Mouse (Mus musculus) intestine, embryonic 14.5 days (tissue): ENCODE measurements around the gene Gbx2. TPM values are rescaled to one million over a fixed set of nuclear protein-coding genes. Genes with fewer than 3 reads are reported as not detected.

Source experiments
- ATAC-seq: fragments of 200-750 bp; cut with Nextera tagmentation; replicated peaks from 2 replicates; pipeline ENCODE4 v1.8.0; 2017; ENCODE audit warnings: low read depth, moderate number of reproducible peaks, moderate TSS enrichment, moderate library complexity; ENCODE audit not compliant: low FRiP score, low TSS enrichment
- DNase-seq: peaks from one replicate; pipeline ENCODE4 v3.0.0-alpha.2; 2018; ENCODE audit warnings: low spot score
- H3K27ac ChIP-seq: fragments of 300-500 bp; sonication (generic); 2 replicates; pipeline ENCODE4 v1.5.1; 2014; ENCODE audit warnings: low read depth, mild to moderate bottlenecking, control low read depth
- H3K27me3 ChIP-seq: fragments of 300-500 bp; sonication (generic); replicated peaks from 2 replicates; pipeline ENCODE4 v1.6.1; 2014; ENCODE audit warnings: low read length, control low read depth; ENCODE audit not compliant: control insufficient read depth, insufficient read depth
- H3K36me3 ChIP-seq: fragments of 300-500 bp; sonication (generic); 2 replicates; pipeline ENCODE4 v1.6.1; 2014; ENCODE audit warnings: low read length, control low read depth; ENCODE audit not compliant: control insufficient read depth, insufficient read depth
- H3K4me1 ChIP-seq: fragments of 300-500 bp; sonication (generic); replicated peaks from 2 replicates; pipeline ENCODE4 v1.6.1; 2014; ENCODE audit warnings: low read length, control low read depth, mixed read lengths; ENCODE audit not compliant: control insufficient read depth, insufficient read depth
- H3K4me2 ChIP-seq: fragments of 300-500 bp; sonication (generic); 2 replicates; pipeline ENCODE4 v1.6.1; 2014; ENCODE audit warnings: low read length
- H3K4me3 ChIP-seq: fragments of 300-500 bp; sonication (generic); 2 replicates; pipeline ENCODE4 v1.5.1; 2014; ENCODE audit warnings: low read depth, low read length, control low read depth, mixed read lengths
- H3K9ac ChIP-seq: fragments of 300-500 bp; sonication (generic); 2 replicates; pipeline ENCODE4 v1.6.1; 2014; ENCODE audit warnings: mild to moderate bottlenecking, low read length
- H3K9me3 ChIP-seq: fragments of 300-500 bp; sonication (generic); 2 replicates; pipeline ENCODE4 v1.6.1; 2016; ENCODE audit warnings: low read length, control low read depth; ENCODE audit not compliant: control insufficient read depth
- WGBS: fragments of 180-500 bp; shearing (Covaris S2); extraction: QIAGEN DNeasy Blood & Tissue Kit; methylation state at CpG from one replicate; pipeline ENCODE4 v1.1.7; 2014; 5-methylcytosine and 5-hydroxymethylcytosine counted together
- polyA plus RNA-seq: library from polyadenylated mRNA; unstranded; fragments of >200 nt; fragmentation: Nextera tagmentation; extraction: Ambion mirVana; gene quantifications from 2 replicates; pipeline ENCODE4 v1.2.1, GENCODE M21; 2014

Gbx2 gene
- polyA plus RNA-seq, 1 experiment from 2014 or later, result not detected

GRCm38 (mm10) chr1:89940961-89941524 is 10.1 kb upstream of the Gbx2 start:
- no peak overlapping the region for H3K9ac ChIP-seq
- H3K27me3 ChIP-seq, result peaks cover 91% of the 10 kb centered on the region
- no peak overlapping the region for H3K4me2 ChIP-seq
- no peak overlapping the region for H3K4me3 ChIP-seq
- no peak for DNase-seq
- 19% methylated on average over 15 of the region's 15 CpGs for WGBS
- H3K36me3 ChIP-seq, result no peaks in the 10 kb centered on the region
- H3K27ac ChIP-seq, result no peak overlapping the region
- peaks cover 3% of the 10 kb centered on the region; the same call in 1 of the 2 replicates for H3K4me1 ChIP-seq
- no peak for ATAC-seq
- H3K9me3 ChIP-seq, result no peaks in the 10 kb centered on the region

GRCm38 (mm10) chr1:89939981-89940726 is 9.2 kb upstream of the Gbx2 start:
- 3% methylated on average over 34 of the region's 34 CpGs for WGBS
- H3K4me3 ChIP-seq, result 0 out of 2 replicates have a peak overlapping the region, but pooled peaks have one; percentile 10
- H3K4me2 ChIP-seq, result peak overlapping the region; percentile 40

DNA sequence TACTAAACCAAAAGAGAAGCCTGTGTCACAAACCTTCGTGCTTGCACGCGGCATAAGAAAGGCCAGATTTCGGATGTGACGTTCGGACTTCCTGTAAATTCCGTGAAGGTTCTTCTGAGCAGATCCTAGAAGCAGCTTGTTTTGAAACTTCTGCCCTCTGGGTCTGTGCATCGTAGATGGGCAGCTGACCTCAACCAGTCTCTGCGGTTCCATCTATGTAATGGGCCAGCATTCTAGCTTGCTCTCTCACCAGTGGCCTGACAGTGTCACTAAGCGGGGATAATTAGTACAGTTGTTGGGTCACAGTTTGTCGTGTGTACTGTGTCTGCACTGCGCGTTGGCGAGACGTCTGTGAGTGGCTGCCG is 8.6 kb upstream of the Gbx2 start:
- DNase-seq (no peak), ATAC-seq (no peak)
- no peak overlapping the region for H3K9ac ChIP-seq
- H3K36me3 ChIP-seq, result no peaks in the 10 kb centered on the region
- H3K4me1 ChIP-seq, result peaks cover 3% of the 10 kb centered on the region; the same call in 1 of the 2 replicates
- no peak overlapping the region for H3K4me3 ChIP-seq
- 30% methylated on average over 16 of the region's 16 CpGs for WGBS
- no peak overlapping the region for H3K4me2 ChIP-seq
- H3K27me3 ChIP-seq, result peaks cover 95% of the 10 kb centered on the region
- H3K9me3 ChIP-seq, result no peaks in the 10 kb centered on the region
- no peak overlapping the region for H3K27ac ChIP-seq

More at GRCm38 (mm10) chr1:89939981-89940726, 9.2 kb upstream of the Gbx2 start:
- Histone ChIP-seq H3K9me3 (no peaks in the 10 kb centered on the region), H3K27ac (no peak overlapping the region), H3K36me3 (no peaks in the 10 kb centered on the region), H3K9ac (no peak overlapping the region), H3K4me1 (peaks cover 3% of the 10 kb centered on the region; the same call in 1 of the 2 replicates), H3K27me3 (peaks cover 93% of the 10 kb centered on the region)
- peak; percentile 59 for ATAC-seq
- DNase-seq, result peak; percentile 96

DNA sequence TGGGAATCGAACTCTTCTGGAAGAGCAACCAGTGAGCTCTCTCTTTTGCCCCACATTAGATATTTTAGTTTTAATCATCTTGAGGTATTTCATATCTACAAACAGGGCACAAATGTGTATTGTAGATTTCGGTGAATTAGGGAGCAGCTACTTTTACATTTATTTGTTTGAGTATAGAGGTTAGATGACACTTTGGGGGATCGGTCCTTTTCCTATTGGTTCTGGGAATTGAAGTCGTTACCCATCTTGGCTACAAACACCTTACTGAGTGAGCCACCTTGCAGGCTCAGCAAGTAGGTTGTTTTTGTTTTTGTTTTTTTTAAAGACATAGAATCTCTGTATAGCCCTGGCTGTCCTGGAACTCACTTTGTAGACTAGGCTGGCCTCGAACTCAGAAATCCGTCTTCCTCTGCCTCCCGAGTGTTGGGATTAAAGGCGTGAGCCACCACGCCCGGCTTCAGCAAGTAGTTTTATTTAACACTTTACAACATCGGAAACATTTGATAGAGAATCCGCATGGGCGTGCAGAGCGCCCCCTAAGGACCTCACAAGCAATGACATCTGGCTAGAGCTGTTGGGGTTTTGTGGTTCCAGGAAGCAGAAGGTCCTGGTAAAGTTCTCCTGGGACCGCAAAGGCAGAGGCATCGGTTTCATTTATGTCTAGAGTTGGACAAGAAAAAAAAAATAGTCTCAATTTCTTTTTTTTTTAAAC is 8.1 kb upstream of the Gbx2 start:
- Histone ChIP-seq H3K27me3 (peaks cover 99% of the 10 kb centered on the region), H3K36me3 (no peaks in the 10 kb centered on the region), H3K4me3 (no peak overlapping the region), H3K9ac (no peak overlapping the region), H3K9me3 (no peaks in the 10 kb centered on the region), H3K27ac (no peak overlapping the region), H3K4me1 (peaks cover 3% of the 10 kb centered on the region; the same call in 1 of the 2 replicates), H3K4me2 (no peak overlapping the region)
- 34% methylated on average over 16 of the region's 16 CpGs for WGBS
- ATAC-seq (no peak), DNase-seq (no peak)

GRCm38 (mm10) chr1:89935493-89936348 is 4.7 kb upstream of the Gbx2 start:
- DNase-seq (no peak), ATAC-seq (no peak)

DNA sequence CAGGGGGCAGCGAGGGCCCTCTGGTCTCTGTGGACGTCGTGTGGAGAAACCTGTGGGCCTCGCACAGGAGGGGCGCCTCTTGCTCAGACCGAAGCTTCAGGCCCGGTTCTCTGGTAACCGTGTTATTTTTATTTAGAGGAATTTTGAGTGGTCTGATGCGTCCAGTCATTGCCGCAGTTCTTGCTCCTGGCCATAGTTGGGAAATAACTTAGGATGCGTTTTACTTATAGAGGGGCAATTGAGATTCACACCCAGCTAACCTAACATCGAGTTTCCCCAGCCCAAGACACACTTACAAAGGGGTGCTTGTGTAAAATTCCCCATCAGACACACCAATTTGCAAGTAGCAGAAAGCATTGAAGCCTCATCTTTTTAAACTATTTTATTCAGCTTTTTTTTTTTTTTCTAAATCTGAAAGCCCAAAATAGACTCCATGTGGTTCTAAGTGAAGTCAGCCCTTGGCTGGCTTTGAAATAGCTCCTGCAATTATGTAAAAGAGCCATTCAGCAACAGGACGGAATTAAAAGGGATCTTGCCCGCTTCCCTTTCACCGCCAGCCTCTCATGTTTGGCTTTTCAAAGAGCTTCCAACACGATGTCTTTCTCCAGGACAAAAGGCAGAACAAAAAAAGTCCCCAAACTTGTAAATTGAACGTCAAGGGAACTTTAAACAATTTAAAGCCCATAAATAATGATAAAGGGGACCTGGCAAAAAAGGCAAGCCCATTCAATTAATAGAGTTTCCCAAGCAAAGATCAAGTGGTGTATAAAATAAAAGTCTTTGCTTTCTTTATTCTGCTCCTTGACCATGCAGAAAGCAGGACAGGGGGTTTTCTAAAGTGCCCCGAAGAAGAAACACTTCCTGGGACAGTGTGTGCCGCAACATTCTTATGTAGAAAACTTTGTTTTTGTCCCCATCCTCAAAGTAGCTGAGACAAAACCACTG is 3.6 kb upstream of the Gbx2 start:
- WGBS, result 5% methylated on average over 19 of the region's 19 CpGs
- H3K27me3 ChIP-seq, result peaks cover 100% of the 10 kb centered on the region
- DNase-seq (no peak), ATAC-seq (no peak)
- no peaks in the 10 kb centered on the region for H3K9me3 ChIP-seq
- no peak overlapping the region for H3K27ac ChIP-seq
- H3K9ac ChIP-seq, result no peak overlapping the region
- peaks cover 12% of the 10 kb centered on the region for H3K4me1 ChIP-seq
- H3K36me3 ChIP-seq, result no peaks in the 10 kb centered on the region
- no peak overlapping the region for H3K4me2 ChIP-seq
- H3K4me3 ChIP-seq, result no peak overlapping the region

More at GRCm38 (mm10) chr1:89935493-89936348, 4.7 kb upstream of the Gbx2 start:
- H3K36me3 ChIP-seq, result no peaks in the 10 kb centered on the region
- H3K27me3 ChIP-seq, result peaks cover 99% of the 10 kb centered on the region
- H3K27ac ChIP-seq, result no peak overlapping the region
- no peak overlapping the region for H3K9ac ChIP-seq
- 2% methylated on average over 29 of the region's 29 CpGs for WGBS
- no peaks in the 10 kb centered on the region for H3K9me3 ChIP-seq
- H3K4me2 ChIP-seq, result no peak overlapping the region
- peaks cover 3% of the 10 kb centered on the region for H3K4me1 ChIP-seq
- no peak overlapping the region for H3K4me3 ChIP-seq

DNA sequence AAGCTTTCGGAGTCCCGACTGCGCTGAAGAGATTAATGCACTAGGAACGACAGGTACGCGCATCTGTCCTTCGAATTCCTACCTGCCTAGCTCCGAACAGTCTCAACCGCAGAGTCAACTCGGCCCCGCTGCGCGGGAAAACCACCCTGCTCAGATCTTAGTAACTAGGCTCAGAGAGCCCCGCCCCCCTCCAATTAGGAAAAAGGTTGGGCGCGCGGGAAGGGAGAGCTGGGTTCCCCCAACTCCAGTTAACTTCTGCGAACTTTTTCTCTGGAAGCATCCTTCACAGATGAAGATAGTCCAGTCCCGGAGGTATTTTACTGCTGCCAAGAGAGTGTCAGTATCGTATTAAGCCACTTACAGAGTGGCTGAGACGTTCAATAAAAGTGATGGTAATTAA is 2.8 kb upstream of the Gbx2 start:
- ATAC-seq, result no peak
- no peak for DNase-seq
- Histone ChIP-seq H3K9me3 (no peaks in the 10 kb centered on the region), H3K27me3 (peaks cover 100% of the 10 kb centered on the region), H3K9ac (no peak overlapping the region), H3K4me2 (no peak overlapping the region), H3K27ac (no peak overlapping the region), H3K4me1 (peaks cover 14% of the 10 kb centered on the region), H3K4me3 (no peak overlapping the region), H3K36me3 (no peaks in the 10 kb centered on the region)
- 2% methylated on average over 21 of the region's 21 CpGs for WGBS
